Mouse (Mus musculus) CH12.LX (cell line): ENCODE measurements around the gene Dnaaf5. TPM values are rescaled to one million over a fixed set of nuclear protein-coding genes. Genes with fewer than 3 reads are reported as not detected.

Experiments used
- DNase-seq: peaks from one replicate; pipeline ENCODE4 v3.0.0-alpha.2; 2013; ENCODE audit errors: extremely low read depth
- H3K27ac ChIP-seq: 2 replicates; pipeline ENCODE4 v1.5.1; 2012; ENCODE audit warnings: low read depth, mild to moderate bottlenecking, control low read depth, moderate library complexity; ENCODE audit not compliant: insufficient read depth
- H3K27me3 ChIP-seq: replicated peaks from 2 replicates; pipeline ENCODE3; 2012; ENCODE audit warnings: inconsistent platforms
- H3K36me3 ChIP-seq, 2 experiments: replicated peaks in 1 of 2; 2 replicates each; pipeline versions ENCODE3 to v1.6.1; 2012; ENCODE audit warnings: inconsistent platforms in 1 of 2, low read length in 1 of 2, mild to moderate bottlenecking in 1 of 2, mixed read lengths in 1 of 2, moderate library complexity in 1 of 2; ENCODE audit not compliant: control insufficient read depth in 1 of 2, insufficient read depth in 1 of 2
- H3K4me1 ChIP-seq, 2 experiments: 2 replicates each; pipeline ENCODE4 v1.6.1; 2012; ENCODE audit warnings: inconsistent platforms in 1 of 2, moderate library complexity in 1 of 2; ENCODE audit not compliant: insufficient read depth in 2 of 2, control insufficient read depth in 1 of 2
- H3K4me2 ChIP-seq: 2 replicates; pipeline ENCODE4 v1.6.1; 2012; ENCODE audit warnings: low read depth, mild to moderate bottlenecking, control low read depth; ENCODE audit not compliant: poor library complexity, insufficient read depth, severe bottlenecking
- H3K4me3 ChIP-seq, 3 experiments: fragments of 150-350 bp in 1 of 3; sonication (generic) in 1 of 3; replicated peaks in 1 of 3; 2 replicates each; pipeline versions ENCODE3 to v1.5.1; 2011 to 2012; ENCODE audit warnings: low read depth in 2 of 3, low read length in 2 of 3, mild to moderate bottlenecking in 2 of 3, moderate library complexity in 2 of 3, control low read depth in 1 of 3, improper control_type of control experiment in 1 of 3, inconsistent platforms in 1 of 3, mixed read lengths in 1 of 3; ENCODE audit not compliant: poor library complexity in 1 of 3
- H3K79me2 ChIP-seq: replicated peaks from 2 replicates; pipeline ENCODE4 v1.6.1; 2012; ENCODE audit warnings: mild to moderate bottlenecking, moderate library complexity; ENCODE audit not compliant: control insufficient read depth, poor library complexity, insufficient read depth, severe bottlenecking; ENCODE audit errors: extremely low read depth
- H3K9ac ChIP-seq: 2 replicates; pipeline ENCODE4 v1.6.1; 2012; ENCODE audit warnings: low read depth, mild to moderate bottlenecking, control low read depth, moderate library complexity; ENCODE audit not compliant: insufficient read depth
- H3K9me3 ChIP-seq: replicated peaks from 2 replicates; pipeline ENCODE3; 2012; ENCODE audit warnings: low read length, inconsistent platforms, mixed read lengths
- CHD1 ChIP-seq: IDR thresholded peaks from 2 replicates; pipeline ENCODE4 v1.6.1; 2012; ENCODE audit warnings: low read depth, low read length, improper control_type of control experiment, inconsistent platforms
- CHD2 ChIP-seq: IDR thresholded peaks from 2 replicates; pipeline ENCODE4 v1.6.1; 2011; ENCODE audit warnings: low read length, improper control_type of control experiment
- E2F4 ChIP-seq: IDR thresholded peaks from 2 replicates; pipeline ENCODE4 v1.6.1; 2011; ENCODE audit warnings: low read depth, low read length, improper control_type of control experiment; ENCODE audit not compliant: insufficient replicate concordance
- ELF1 ChIP-seq: IDR thresholded peaks from 2 replicates; pipeline ENCODE4 v1.6.1; 2014; ENCODE audit warnings: low read depth, mild to moderate bottlenecking, inconsistent platforms, low read length, improper control_type of control experiment
- EP300 ChIP-seq: IDR thresholded peaks from 2 replicates; pipeline ENCODE4 v1.6.1; 2011; ENCODE audit warnings: low read length, improper control_type of control experiment
- GABPA ChIP-seq: IDR thresholded peaks from 2 replicates; pipeline ENCODE4 v1.6.1; 2012; ENCODE audit warnings: low read depth, low read length, improper control_type of control experiment, inconsistent platforms; ENCODE audit not compliant: insufficient replicate concordance
- IRF4 ChIP-seq: IDR thresholded peaks from 2 replicates; pipeline ENCODE4 v1.6.1; 2014; ENCODE audit warnings: low read depth, mild to moderate bottlenecking, inconsistent platforms, low read length, improper control_type of control experiment
- JUN ChIP-seq: IDR thresholded peaks from 2 replicates; pipeline ENCODE4 v1.6.1; 2011; ENCODE audit warnings: low read depth, mild to moderate bottlenecking, low read length, improper control_type of control experiment, moderate library complexity; ENCODE audit not compliant: insufficient read depth
- JUND ChIP-seq: conservative IDR thresholded peaks from 2 replicates; pipeline ENCODE4 v1.6.1; 2011; ENCODE audit warnings: low read depth, low read length, improper control_type of control experiment
- KAT2A ChIP-seq: IDR thresholded peaks from 2 replicates; pipeline ENCODE4 v1.6.1; 2012; ENCODE audit warnings: low read length, improper control_type of control experiment, inconsistent platforms; ENCODE audit not compliant: insufficient replicate concordance
- MAFK ChIP-seq: IDR thresholded peaks from 2 replicates; pipeline ENCODE4 v1.6.1; 2011; ENCODE audit warnings: low read length, improper control_type of control experiment; ENCODE audit not compliant: insufficient replicate concordance
- MAZ ChIP-seq: IDR thresholded peaks from 2 replicates; pipeline ENCODE4 v1.6.1; 2012; ENCODE audit warnings: low read depth, mild to moderate bottlenecking, inconsistent platforms, low read length, improper control_type of control experiment, moderate library complexity
- MEF2A ChIP-seq: IDR thresholded peaks from 2 replicates; pipeline ENCODE4 v1.6.1; 2014; ENCODE audit warnings: low read depth, mild to moderate bottlenecking, inconsistent platforms, low read length, improper control_type of control experiment, borderline replicate concordance
- MXI1 ChIP-seq: IDR thresholded peaks from 2 replicates; pipeline ENCODE4 v1.6.1; 2011; ENCODE audit warnings: mild to moderate bottlenecking, low read depth, low read length, improper control_type of control experiment
- MYC ChIP-seq: IDR thresholded peaks from 2 replicates; pipeline ENCODE4 v1.6.1; 2011; ENCODE audit warnings: low read depth, mild to moderate bottlenecking, improper control_type of control experiment, low read length
- NRF1 ChIP-seq: IDR thresholded peaks from 2 replicates; pipeline ENCODE4 v1.6.1; 2014; ENCODE audit warnings: low read depth, mild to moderate bottlenecking, inconsistent platforms, low read length, improper control_type of control experiment, moderate library complexity
- PAX5 ChIP-seq: IDR thresholded peaks from 2 replicates; pipeline ENCODE4 v1.6.1; 2012; ENCODE audit warnings: low read length, inconsistent platforms, mixed read lengths
- POLR2A ChIP-seq: IDR thresholded peaks from 2 replicates; pipeline ENCODE4 v1.6.1; 2011; ENCODE audit warnings: low read depth, mild to moderate bottlenecking, improper control_type of control experiment, low read length
- POLR2AphosphoS2 ChIP-seq: IDR thresholded peaks from 2 replicates; pipeline ENCODE4 v1.6.1; 2011; ENCODE audit warnings: low read depth, low read length, improper control_type of control experiment
- RAD21 ChIP-seq: IDR thresholded peaks from 2 replicates; pipeline ENCODE4 v1.6.1; 2011; ENCODE audit warnings: low read depth, mild to moderate bottlenecking, low read length, improper control_type of control experiment, moderate library complexity
- RCOR1 ChIP-seq: conservative IDR thresholded peaks from 2 replicates; pipeline ENCODE4 v1.6.1; 2012; ENCODE audit warnings: low read depth, mild to moderate bottlenecking, inconsistent platforms, low read length, improper control_type of control experiment
- SIN3A ChIP-seq: IDR thresholded peaks from 2 replicates; pipeline ENCODE4 v1.6.1; 2012; ENCODE audit warnings: low read length, improper control_type of control experiment, inconsistent platforms
- SMC3 ChIP-seq: IDR thresholded peaks from 2 replicates; pipeline ENCODE4 v1.6.1; 2011; ENCODE audit warnings: low read depth, low read length, improper control_type of control experiment
- TBP ChIP-seq: conservative IDR thresholded peaks from 2 replicates; pipeline ENCODE4 v1.6.1; 2011; ENCODE audit warnings: low read depth, low read length, improper control_type of control experiment
- UBTF ChIP-seq: IDR thresholded peaks from 2 replicates; pipeline ENCODE4 v1.6.1; 2012; ENCODE audit warnings: low read depth, mild to moderate bottlenecking, inconsistent platforms, low read length, improper control_type of control experiment, moderate library complexity
- USF1 ChIP-seq: IDR thresholded peaks from 2 replicates; pipeline ENCODE4 v1.6.1; 2014; ENCODE audit warnings: low read depth, mild to moderate bottlenecking, inconsistent platforms, low read length, improper control_type of control experiment
- ZKSCAN1 ChIP-seq: IDR thresholded peaks from 2 replicates; pipeline ENCODE4 v1.6.1; 2012; ENCODE audit warnings: low read depth, inconsistent platforms, low read length, improper control_type of control experiment, borderline replicate concordance
- ZNF384 ChIP-seq: IDR thresholded peaks from 2 replicates; pipeline ENCODE4 v1.6.1; 2012; ENCODE audit warnings: low read depth, low read length, improper control_type of control experiment, inconsistent platforms
- dilution Hi-C: fragments of 300-500 bp; cut with MboI; formaldehyde crosslinking; loops from 2 replicates; pipeline ENCODE4 v1.14.3; 2020; ENCODE audit warnings: low sequenced_read_pairs; ENCODE audit not compliant: extremely low pct_unique_long_range_greater_than_20kb, extremely low pct_ligation_motif_present
- in situ Hi-C: fragments of 300-500 bp; cut with MboI; formaldehyde crosslinking; loops from 3 replicates; pipeline ENCODE4 v1.14.3; 2019; ENCODE audit warnings: low sequenced_read_pairs, low pct_ligation_motif_present, low pct_unique_long_range_greater_than_20kb, mixed read lengths
- polyA plus RNA-seq: library from polyadenylated mRNA; unstranded; fragments of >175 nt; gene quantifications from 2 replicates; pipeline ENCODE4 v1.2.1, GENCODE M21; 2012; ENCODE audit warnings: low read depth; ENCODE audit not compliant: insufficient read length
- total RNA-seq, 2 experiments: library from RNA; depleted of rRNA; stranded (reverse); fragments of 300-350 nt in 1 of 2; fragments of >200 nt in 1 of 2; gene quantifications; 2 replicates each; pipeline ENCODE4 v1.2.3; 2012 to 2014

The Dnaaf5 gene
- total and polyA plus RNA-seq, 3 experiments: 17.9 to 25.2 (median 21.7) TPM

DNA sequence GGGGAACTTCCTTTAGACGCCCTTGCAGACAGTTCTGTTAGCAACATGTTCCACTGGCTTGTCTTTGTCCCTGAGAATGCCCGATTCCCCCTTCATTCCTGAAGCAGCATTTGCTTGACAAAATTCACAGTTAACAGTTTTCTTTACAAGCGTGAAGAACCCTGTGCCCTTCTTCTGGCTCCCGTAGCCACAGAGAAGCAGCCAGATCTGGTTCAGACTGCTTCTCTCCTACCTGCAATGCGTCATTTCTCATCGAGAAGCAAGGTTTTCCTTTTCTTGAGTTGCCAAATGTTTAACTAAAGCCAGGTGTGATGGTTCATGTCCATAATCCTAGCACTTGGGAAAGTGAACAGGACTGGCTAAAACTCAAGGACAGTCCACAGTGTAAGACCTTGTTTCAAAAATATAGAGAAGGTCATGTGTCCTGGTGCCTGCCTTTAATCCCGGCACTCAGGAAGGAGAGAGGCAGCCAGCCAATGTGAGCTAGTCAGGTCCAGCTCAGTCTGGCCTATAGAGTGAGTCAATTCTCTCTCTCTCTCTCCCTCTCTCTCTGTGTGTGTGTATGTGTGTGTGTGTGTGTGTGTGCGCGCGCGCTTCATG is 3.4 kb upstream of the Dnaaf5 start:
- Histone ChIP-seq H3K27me3 (no peaks in the 10 kb centered on the region), H3K9me3 (peaks cover 2% of the 10 kb centered on the region), H3K27ac (no peak overlapping the region)

DNA sequence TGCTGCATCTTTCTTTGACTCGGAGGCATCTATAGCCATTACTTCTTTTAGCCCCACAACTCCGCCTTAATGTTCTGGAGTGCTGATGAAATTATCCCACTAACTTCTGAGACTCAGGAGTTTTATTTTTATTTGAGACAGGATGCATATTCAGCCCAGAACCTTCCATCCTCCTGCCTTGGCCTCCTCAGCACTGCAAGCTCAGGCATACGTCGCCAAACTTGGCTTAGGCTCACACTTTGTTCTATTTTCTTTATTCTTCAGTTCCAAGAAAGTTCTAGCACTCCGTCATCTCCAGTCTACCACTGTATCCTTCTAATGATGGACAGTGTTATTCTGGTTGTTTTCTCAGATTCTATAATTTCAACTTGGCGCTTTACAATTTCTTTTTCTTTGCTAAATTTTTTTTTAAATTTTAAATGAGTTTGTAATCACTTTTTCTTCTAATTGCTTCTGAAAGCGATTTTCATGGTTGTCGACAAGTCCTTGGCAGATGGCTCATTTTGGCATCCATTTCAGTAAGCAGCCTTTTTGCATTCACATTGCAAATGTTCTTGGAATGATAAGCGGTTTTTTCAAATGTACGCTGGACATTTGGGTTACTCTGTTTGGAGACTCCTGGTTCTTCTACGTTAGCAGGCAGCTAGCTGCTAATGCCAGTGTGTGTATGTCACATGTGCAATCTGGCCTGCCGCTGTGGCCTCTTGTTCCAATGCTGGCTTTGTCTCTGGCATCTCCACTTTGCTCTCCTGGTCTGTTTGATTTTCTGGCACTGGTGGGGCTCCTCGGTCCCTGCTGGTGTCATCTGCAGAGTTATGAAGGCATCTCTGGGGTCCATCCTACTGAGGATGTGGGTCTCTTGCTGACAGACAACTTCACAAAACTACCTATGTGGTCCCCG is 2.6 kb upstream of the Dnaaf5 start:
- H3K4me2 ChIP-seq: no peak overlapping the region
- peaks cover 2% of the 10 kb centered on the region for H3K9me3 ChIP-seq
- H3K4me1 ChIP-seq: peaks cover 13 to 36% of the 10 kb centered on the region in 2 experiments; a peak in 3 of 4 replicates
- H3K27me3 ChIP-seq: no peaks in the 10 kb centered on the region
- no peak overlapping the region for H3K4me3 ChIP-seq
- no peak overlapping the region for H3K9ac ChIP-seq
- H3K27ac ChIP-seq: no peak overlapping the region
- H3K36me3 ChIP-seq: peaks cover 5 to 17% of the 10 kb centered on the region in 2 experiments
- no peak for DNase-seq
- in situ Hi-C loops: no loop called here
- no peak for TF ChIP-seq RAD21
- no peak for TF ChIP-seq SIN3A
- no peak for TF ChIP-seq GABPA
- TF ChIP-seq USF1: no peak
- no peak for TF ChIP-seq POLR2A
- no peak for TF ChIP-seq EP300
- TF ChIP-seq JUND: no peak
- TF ChIP-seq PAX5: no peak
- TF ChIP-seq MAFK: no peak
- TF ChIP-seq ZNF384: no peak
- TF ChIP-seq IRF4: no peak
- TF ChIP-seq RCOR1: no peak
- TF ChIP-seq SMC3: no peak
- TF ChIP-seq E2F4: no peak
- no peak for TF ChIP-seq MEF2A
- TF ChIP-seq MYC: no peak
- TF ChIP-seq CHD2: no peak
- TF ChIP-seq ZKSCAN1: no peak
- TF ChIP-seq KAT2A: no peak
- TF ChIP-seq POLR2AphosphoS2: no peak
- no peaks in the 10 kb centered on the region for H3K79me2 ChIP-seq
- dilution Hi-C loops: no loop called here

More for the DNA sequence above, 3.4 kb upstream of the Dnaaf5 start:
- in situ Hi-C loops: no loop called here
- no peak for DNase-seq
- Histone ChIP-seq H3K4me3 (no peak overlapping the region), H3K4me2 (no peak overlapping the region), H3K9ac (no peak overlapping the region), H3K79me2 (no peaks in the 10 kb centered on the region), H3K4me1 (peaks cover 12 to 30% of the 10 kb centered on the region in 2 experiments; a peak in 3 of 4 replicates), H3K36me3 (peaks cover 0 to 8% of the 10 kb centered on the region in 2 experiments)
- dilution Hi-C loops: no loop called here
- no peak for TF ChIP-seq UBTF
- no peak for TF ChIP-seq ZKSCAN1
- no peak for TF ChIP-seq MEF2A
- TF ChIP-seq MXI1: no peak
- TF ChIP-seq TBP: no peak
- TF ChIP-seq ELF1: no peak
- TF ChIP-seq NRF1: no peak
- TF ChIP-seq RAD21: no peak
- no peak for TF ChIP-seq CHD1
- TF ChIP-seq MAZ: no peak
- TF ChIP-seq EP300: no peak
- no peak for TF ChIP-seq JUN
- TF ChIP-seq CHD2: no peak
- TF ChIP-seq, all 38 proteins: peak for 0
